Mouse (Mus musculus) thymus, postnatal 25 days (tissue): Measurements from ENCODE around the gene Kif6.

Source experiments
- DNase-seq: peaks from one replicate; pipeline ENCODE4 v3.0.0; 2022

Gene Kif6

DNA sequence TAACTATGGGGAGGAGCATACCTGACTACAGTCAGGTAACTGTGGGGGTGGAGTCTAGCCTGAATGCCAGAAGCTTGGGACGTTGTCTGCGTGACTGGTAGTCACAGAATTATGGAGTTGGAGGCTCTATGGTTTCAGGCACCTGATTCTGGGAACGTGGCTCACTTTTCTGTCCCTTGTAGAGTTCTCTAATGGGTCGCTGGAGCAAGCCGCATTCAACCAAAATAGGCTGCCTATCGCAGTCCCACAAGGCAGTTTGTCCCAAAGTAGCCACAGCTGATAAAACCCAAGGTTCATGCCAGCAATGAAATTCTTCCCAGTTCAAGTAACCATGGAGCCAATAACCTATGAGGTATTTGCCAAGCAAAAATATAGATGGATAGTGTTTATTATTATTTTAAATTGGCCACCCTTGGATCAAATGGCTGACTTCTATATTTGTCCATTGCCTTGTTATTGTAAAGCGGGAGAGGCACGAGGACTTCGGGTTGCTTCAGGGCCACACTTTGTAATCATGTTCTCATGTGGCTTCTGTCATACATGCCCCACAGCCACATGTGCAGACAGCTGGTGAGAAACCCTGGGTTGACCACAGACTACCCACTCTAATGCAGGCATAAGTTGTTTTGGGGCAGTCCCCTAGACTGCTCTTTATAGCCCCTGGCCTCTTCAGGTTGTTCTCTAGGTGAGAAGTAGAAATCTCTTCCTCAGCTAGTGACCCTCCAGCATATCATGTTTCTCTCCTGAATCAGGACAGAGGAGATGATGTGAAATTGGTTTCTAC, 125.2 kb downstream of the Kif6 start:
- no peak for DNase-seq

- no peak for DNase-seq
These were observed 126.2 kb downstream of the Kif6 start for GRCm38 (mm10) chr17:49741172-49741571.

GRCm38 (mm10) chr17:49741927-49742326, 127.0 kb downstream of the Kif6 start:
- DNase-seq: no peak

DNA sequence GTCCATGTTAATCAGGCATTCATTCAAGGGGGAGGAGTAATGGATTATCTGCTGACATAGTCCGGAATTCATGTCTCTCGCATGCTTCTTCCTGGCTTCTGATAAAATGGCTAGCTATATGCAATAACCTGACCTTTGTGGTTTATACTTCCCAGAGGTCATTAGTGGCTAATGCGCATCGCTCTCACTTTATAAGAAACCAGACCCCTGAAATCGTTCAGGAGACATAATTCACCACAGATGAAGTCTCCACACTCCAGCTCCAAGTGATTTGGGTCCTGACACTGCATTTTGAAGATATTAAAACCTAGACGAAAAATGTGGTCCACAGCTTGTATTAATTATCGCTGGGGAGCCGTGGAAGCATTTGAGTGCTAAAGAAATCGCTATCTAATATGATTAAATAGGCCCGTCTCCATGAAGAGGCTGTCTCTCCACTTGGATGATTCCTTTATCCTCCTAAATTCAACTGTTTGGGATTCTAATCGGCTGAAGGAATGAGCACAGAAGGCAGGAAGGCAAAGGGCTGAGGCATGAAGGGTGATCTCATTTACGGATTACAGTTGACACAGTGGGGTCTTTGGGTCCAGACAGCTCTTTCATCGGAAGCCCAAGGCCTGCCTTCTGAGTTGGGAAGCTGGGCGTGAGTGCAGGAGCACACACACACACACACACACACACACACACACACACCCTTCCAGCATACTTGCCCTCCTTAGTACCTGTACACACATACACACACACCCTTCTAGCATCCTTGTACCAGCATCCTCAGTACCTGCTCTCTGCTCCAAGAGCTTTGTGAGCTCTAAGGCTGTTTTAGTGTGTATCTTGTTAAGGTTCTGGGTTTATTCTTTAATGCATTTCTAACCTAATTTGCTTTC, 128.9 kb downstream of the Kif6 start:
- no peak for DNase-seq

DNA sequence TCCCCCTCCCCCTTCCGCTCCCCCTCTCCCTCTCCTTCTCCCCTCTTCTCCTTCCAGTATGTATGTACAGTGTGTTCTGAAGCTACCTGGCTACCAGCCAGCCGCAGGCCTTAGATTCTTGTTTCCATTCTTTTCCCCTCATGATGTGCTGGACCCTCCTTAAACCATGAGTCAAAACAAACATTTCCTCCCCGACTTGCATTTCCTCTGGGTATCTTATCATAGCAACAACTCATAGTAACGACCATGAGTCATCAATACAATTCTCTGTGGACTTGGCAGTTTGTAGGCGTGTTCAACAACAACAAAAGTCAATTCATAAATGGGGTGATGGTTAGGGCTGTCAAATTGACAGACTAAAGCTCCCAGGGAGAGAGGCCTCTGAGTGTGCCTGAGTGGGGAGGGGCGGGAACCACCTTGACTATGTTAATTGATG, 136.0 kb downstream of the Kif6 start:
- no peak for DNase-seq

DNA sequence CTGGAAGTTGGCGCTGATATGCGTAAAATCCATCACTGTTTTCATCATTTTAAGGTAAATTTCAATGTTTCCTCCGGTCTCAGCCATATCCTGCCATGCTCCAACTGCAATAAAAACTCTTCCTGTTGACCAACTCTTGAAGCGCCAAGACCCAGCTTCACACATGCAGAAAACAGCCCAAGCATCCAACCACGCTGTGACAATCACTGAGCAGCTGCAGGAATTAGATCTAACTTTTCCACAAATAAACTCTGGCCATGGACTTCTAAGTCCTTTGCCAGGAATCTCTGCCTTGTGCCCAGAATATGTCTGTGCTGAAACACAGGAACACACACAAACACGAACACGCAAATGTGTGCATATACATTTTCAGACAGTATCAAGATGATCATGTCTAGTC, 138.9 kb downstream of the Kif6 start:
- no peak for DNase-seq

- DNase-seq: no peak
These were observed 141.9 kb downstream of the Kif6 start for GRCm38 (mm10) chr17:49756862-49757261.

DNA sequence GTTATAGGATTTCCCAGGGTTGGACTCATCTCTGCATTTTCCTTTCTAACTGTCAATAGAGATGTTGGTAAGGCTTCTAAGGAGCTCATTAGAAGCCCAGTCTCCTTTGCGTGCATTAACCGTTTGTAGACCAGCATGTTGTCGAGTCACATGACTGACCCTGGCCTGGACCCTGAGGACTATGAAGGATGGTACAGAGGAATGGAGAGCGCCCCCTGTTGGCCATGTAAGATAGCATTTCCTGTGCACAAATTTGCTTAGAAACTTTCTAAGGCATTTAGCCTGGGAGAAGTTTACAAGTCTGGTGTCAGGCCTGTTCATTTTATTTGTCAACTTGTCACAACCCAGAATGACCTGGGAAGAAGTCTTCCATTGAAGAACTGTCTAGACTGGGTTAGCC, 144.1 kb downstream of the Kif6 start:
- no peak for DNase-seq

DNA sequence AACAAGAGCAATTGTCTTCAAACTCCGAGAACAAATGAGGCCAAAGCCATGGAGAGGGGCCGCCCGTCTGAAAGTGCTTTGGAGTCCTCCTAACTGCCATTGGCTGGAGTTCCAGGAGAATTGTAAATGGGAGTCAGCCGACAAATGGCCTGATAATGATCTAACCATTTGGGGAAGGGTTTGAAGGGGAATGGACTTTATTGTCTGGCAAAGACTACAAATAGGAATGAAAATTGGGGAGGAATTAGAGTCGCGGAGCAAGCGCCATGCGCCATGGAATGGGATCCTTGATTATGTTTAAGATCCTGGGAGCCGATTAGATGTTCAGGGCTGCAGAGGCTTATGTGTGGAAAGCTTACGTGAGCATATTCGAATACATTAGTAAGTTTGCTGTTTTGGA, 146.3 kb downstream of the Kif6 start:
- DNase-seq: no peak

- no peak for DNase-seq
These were observed 146.9 kb downstream of the Kif6 start for GRCm38 (mm10) chr17:49761838-49762237.

DNA sequence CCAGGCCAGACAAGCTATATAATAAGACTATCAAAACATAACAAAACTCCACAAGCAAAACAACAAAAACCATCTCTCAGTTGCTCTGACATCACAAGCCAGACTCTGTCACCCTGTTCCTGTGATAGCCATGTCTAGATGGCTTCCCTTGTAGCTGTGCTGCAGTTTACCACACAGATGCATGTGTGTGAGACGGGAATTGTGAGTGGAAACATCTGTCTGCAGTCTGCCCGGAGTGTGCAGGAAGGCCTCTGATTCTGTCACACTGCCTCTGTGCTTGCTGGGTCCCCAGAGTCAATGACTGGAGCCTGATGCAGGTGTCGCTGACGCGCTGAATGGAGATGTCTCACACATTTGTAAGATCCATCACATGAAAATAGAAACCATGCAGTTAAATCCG, 150.0 kb downstream of the Kif6 start:
- no peak for DNase-seq

DNA sequence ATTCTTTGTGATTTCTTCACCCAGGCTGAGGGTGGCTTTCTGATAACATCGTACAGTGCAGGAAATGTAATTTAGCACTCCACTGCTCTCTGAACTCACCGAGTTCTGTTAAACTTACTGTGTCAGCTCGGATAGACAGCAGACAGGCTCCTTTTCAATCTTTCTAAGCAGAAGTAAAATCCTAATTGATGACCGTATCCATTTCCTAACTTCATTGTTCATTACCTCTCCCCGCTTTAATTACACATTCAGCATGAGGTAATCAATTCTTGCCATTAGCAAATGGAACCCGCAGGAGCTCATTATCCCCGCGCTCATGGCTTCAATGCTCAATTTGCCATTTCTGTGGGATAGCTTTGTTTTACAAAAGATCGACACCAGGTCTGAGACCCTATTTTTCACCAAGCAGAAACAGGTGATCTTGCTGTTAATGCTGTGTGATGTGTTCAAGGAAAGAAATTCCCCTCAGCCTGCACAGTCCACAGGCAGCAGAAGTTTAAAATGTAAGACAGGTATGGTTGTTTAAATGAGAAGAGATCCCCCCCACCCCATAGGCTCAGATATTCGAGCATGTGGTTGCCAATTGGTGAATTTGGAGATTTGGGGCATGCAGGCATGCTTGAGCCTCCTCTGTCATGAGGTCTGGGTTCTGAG, 152.9 kb downstream of the Kif6 start:
- DNase-seq: no peak

- DNase-seq: no peak
These were observed 156.9 kb downstream of the Kif6 start for GRCm38 (mm10) chr17:49771703-49772315.

GRCm38 (mm10) chr17:49777115-49777839, 162.3 kb downstream of the Kif6 start:
- DNase-seq: no peak

- DNase-seq: no peak
These were observed 164.1 kb downstream of the Kif6 start for GRCm38 (mm10) chr17:49779066-49779465.

DNA sequence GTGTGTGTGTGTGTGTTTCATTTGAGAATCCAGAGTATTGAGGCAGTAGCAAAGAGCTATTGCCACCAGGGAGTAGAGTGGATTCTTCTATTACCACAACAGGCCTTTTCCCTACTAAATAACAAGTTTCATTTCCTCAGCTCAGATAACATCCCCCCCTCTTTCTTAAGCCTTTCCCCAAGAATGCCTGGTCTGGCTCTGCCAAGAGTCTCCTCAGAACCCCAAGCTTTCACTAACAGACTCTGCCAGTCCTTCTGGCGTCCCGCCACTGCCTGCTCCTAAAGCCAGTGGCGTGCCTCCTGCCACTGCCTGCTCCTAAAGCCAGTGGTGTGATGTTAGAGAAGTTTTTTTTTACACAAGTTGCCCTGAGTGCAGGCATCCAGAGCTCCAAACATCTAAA, 164.6 kb downstream of the Kif6 start:
- DNase-seq: no peak

GRCm38 (mm10) chr17:49785851-49786250, 170.9 kb downstream of the Kif6 start:
- no peak for DNase-seq

DNA sequence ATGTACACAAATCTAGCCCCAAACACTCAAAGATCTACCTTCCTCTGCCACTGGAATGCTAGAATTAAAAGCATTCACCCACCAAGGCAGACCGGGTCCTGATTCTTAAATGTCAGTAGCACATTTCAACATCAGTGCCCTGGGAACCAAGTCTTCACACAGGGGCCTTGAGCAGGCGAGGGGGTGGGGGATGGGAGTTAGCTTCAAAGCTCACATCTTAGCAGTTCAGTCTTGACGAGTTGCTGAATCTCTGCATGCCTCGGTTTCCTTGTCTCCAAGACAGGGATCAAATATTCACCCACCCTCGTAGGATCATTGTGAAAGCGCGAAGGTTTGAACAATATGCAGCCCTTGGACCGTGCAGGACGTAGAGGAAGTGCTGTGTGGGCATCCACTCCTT, 172.4 kb downstream of the Kif6 start:
- DNase-seq: no peak

- no peak for DNase-seq
These were observed 173.4 kb downstream of the Kif6 start for GRCm38 (mm10) chr17:49788187-49788974.

GRCm38 (mm10) chr17:49791546-49791945, 176.6 kb downstream of the Kif6 start:
- no peak for DNase-seq

DNA sequence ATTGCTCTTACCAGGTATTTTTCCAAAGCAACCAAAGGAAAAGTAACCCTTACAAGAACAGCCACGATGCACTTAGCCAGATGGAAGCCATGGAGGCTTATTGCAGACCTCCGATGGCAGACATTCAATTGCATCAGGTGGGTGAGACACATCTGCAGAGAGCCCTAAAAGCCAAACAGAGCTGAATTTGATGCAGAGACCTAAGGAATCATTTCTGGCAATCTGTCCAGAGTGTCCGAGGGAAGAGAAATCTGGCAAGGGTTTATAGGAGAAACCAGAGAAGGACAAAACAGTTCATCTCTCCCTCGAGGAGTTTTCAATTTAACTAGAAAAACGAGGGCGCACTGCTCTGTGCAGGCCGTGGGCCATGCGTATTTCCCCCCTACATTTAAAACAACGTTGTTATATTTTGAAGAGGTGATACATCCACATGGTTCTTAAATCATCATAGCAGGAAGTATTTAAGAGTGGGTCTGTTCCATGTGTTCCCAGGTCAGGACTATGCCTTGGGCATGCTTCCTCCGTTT, 177.3 kb downstream of the Kif6 start:
- no peak for DNase-seq
